Mouse (Mus musculus): ENCODE results near the gene Pla2g16. TPM values are rescaled to one million over a fixed set of nuclear protein-coding genes. Genes with fewer than 3 reads are reported as not detected.

Pla2g16 gene
- polyA plus RNA-seq, 1 experiment from 2014 or later, result 7.6 TPM

GRCm38 (mm10) chr19:7606801-7607689 lies 49.8 kb downstream of the Pla2g16 start, which contains the start of gene Lgals12:
TSS of gene Lgals12 (minus strand) at chr19:7607193.
- Histone ChIP-seq H3K36me3 (ENCODE audit: control insufficient read depth, insufficient read depth, low read length) (no peaks in the 10 kb centered on the region), H3K27me3 (ENCODE audit: control insufficient read depth, insufficient read depth, low read length) (no peaks in the 10 kb centered on the region), H3K27ac (replicated peaks; ENCODE audit: low read depth, low read length) (peak within 1 kb of the TSS; percentile 38), H3K9me3 (ENCODE audit: control insufficient read depth, low read length) (no peaks in the 10 kb centered on the region; the same call in 1 of the 2 replicates), H3K4me2 (ENCODE audit: low read depth, severe bottlenecking) (peak within 1 kb of the TSS; percentile 62), H3K4me3 (ENCODE audit: low read depth, low read length) (peak within 1 kb of the TSS; percentile 21), H3K9ac (ENCODE audit: low read length) (no peak within 1 kb of the TSS; the same call in 1 of the 2 replicates), H3K4me1 (ENCODE audit: control insufficient read depth, insufficient read depth, low read length) (peaks cover 8% of the 10 kb centered on the region)
- ATAC-seq (ENCODE audit: insufficient number of reproducible peaks, low FRiP score, low TSS enrichment, low read depth), result peak; percentile 53
- WGBS, result 6% methylated on average over 15 of the region's 15 CpGs
- DNase-seq (ENCODE audit: low spot score), result peak; percentile 77

- H3K4me2 ChIP-seq (ENCODE audit: low read depth, severe bottlenecking), result no peak overlapping the region
- H3K9ac ChIP-seq (ENCODE audit: low read length), result no peak overlapping the region
- 0 out of 2 replicates have a peak, but pooled peaks cover 3% of the 10 kb centered on the region for H3K27me3 ChIP-seq (ENCODE audit: control insufficient read depth, insufficient read depth, low read length)
- 78% methylated on average over 7 of the region's 7 CpGs for WGBS
- DNase-seq (ENCODE audit: low spot score) (no peak), ATAC-seq (ENCODE audit: insufficient number of reproducible peaks, low FRiP score, low TSS enrichment, low read depth) (no peak)
- no peaks in the 10 kb centered on the region for H3K9me3 ChIP-seq (ENCODE audit: control insufficient read depth, low read length)
- H3K4me3 ChIP-seq (ENCODE audit: low read depth, low read length), result no peak overlapping the region
- H3K27ac ChIP-seq (replicated peaks; ENCODE audit: low read depth, low read length), result peak overlapping the region; percentile 38
- no peaks in the 10 kb centered on the region for H3K36me3 ChIP-seq (ENCODE audit: control insufficient read depth, insufficient read depth, low read length)
- peaks cover 11% of the 10 kb centered on the region for H3K4me1 ChIP-seq (ENCODE audit: control insufficient read depth, insufficient read depth, low read length)
These were observed 50.5 kb downstream of the Pla2g16 start for GRCm38 (mm10) chr19:7607690-7608201.

GRCm38 (mm10) chr19:7611942-7612757 lies 54.9 kb downstream of the Pla2g16 start, which contains the start of gene Hrasls5:
TSS of gene Hrasls5 (plus strand) at chr19:7612541.
- ATAC-seq (ENCODE audit: insufficient number of reproducible peaks, low FRiP score, low TSS enrichment, low read depth) (peak; percentile 73), DNase-seq (ENCODE audit: low spot score) (peak; percentile 55)
- Histone ChIP-seq H3K9ac (ENCODE audit: low read length) (peak within 1 kb of the TSS; percentile 50; the same call in 1 of the 2 replicates), H3K36me3 (ENCODE audit: control insufficient read depth, insufficient read depth, low read length) (no peaks in the 10 kb centered on the region), H3K4me3 (ENCODE audit: low read depth, low read length) (peak within 1 kb of the TSS; percentile 34), H3K27me3 (ENCODE audit: control insufficient read depth, insufficient read depth, low read length) (0 out of 2 replicates have a peak, but pooled peaks cover 3% of the 10 kb centered on the region), H3K4me1 (ENCODE audit: control insufficient read depth, insufficient read depth, low read length) (peaks cover 5% of the 10 kb centered on the region), H3K9me3 (ENCODE audit: control insufficient read depth, low read length) (no peaks in the 10 kb centered on the region), H3K4me2 (ENCODE audit: low read depth, severe bottlenecking) (peak within 1 kb of the TSS; percentile 77), H3K27ac (replicated peaks; ENCODE audit: low read depth, low read length) (no peak within 1 kb of the TSS)
- WGBS, result 4% methylated on average over 54 of the region's 54 CpGs

GRCm38 (mm10) chr19:7613151-7613550 lies 55.9 kb downstream of the Pla2g16 start:
- ATAC-seq (ENCODE audit: insufficient number of reproducible peaks, low FRiP score, low TSS enrichment, low read depth), result no peak
- Histone ChIP-seq H3K27ac (replicated peaks; ENCODE audit: low read depth, low read length) (no peak overlapping the region), H3K27me3 (ENCODE audit: control insufficient read depth, insufficient read depth, low read length) (0 out of 2 replicates have a peak, but pooled peaks cover 3% of the 10 kb centered on the region), H3K4me1 (ENCODE audit: control insufficient read depth, insufficient read depth, low read length) (peaks cover 3% of the 10 kb centered on the region; the same call in 1 of the 2 replicates), H3K36me3 (ENCODE audit: control insufficient read depth, insufficient read depth, low read length) (no peaks in the 10 kb centered on the region), H3K4me3 (ENCODE audit: low read depth, low read length) (no peak overlapping the region), H3K4me2 (ENCODE audit: low read depth, severe bottlenecking) (no peak overlapping the region), H3K9ac (ENCODE audit: low read length) (no peak overlapping the region), H3K9me3 (ENCODE audit: control insufficient read depth, low read length) (no peaks in the 10 kb centered on the region)
- 79% methylated on average over 7 of the region's 7 CpGs for WGBS
- no peak for DNase-seq (ENCODE audit: low spot score)

GRCm38 (mm10) chr19:7616231-7616930 lies 59.1 kb downstream of the Pla2g16 start:
- peaks cover 3% of the 10 kb centered on the region; the same call in 1 of the 2 replicates for H3K4me1 ChIP-seq (ENCODE audit: control insufficient read depth, insufficient read depth, low read length)
- H3K4me2 ChIP-seq (ENCODE audit: low read depth, severe bottlenecking), result no peak overlapping the region
- WGBS, result 83% methylated on average over 5 of the region's 5 CpGs
- no peak for DNase-seq (ENCODE audit: low spot score)
- no peak overlapping the region for H3K9ac ChIP-seq (ENCODE audit: low read length)
- no peaks in the 10 kb centered on the region for H3K9me3 ChIP-seq (ENCODE audit: control insufficient read depth, low read length)
- H3K27me3 ChIP-seq (ENCODE audit: control insufficient read depth, insufficient read depth, low read length), result 0 out of 2 replicates have a peak, but pooled peaks cover 3% of the 10 kb centered on the region
- no peak overlapping the region for H3K27ac ChIP-seq (replicated peaks; ENCODE audit: low read depth, low read length)
- ATAC-seq (ENCODE audit: insufficient number of reproducible peaks, low FRiP score, low TSS enrichment, low read depth), result no peak
- H3K36me3 ChIP-seq (ENCODE audit: control insufficient read depth, insufficient read depth, low read length), result no peaks in the 10 kb centered on the region
- H3K4me3 ChIP-seq (ENCODE audit: low read depth, low read length), result no peak overlapping the region

GRCm38 (mm10) chr19:7617085-7617484 lies 59.8 kb downstream of the Pla2g16 start:
- H3K4me2 ChIP-seq (ENCODE audit: low read depth, severe bottlenecking), result no peak overlapping the region
- DNase-seq (ENCODE audit: low spot score), result no peak
- H3K9ac ChIP-seq (ENCODE audit: low read length), result no peak overlapping the region
- ATAC-seq (ENCODE audit: insufficient number of reproducible peaks, low FRiP score, low TSS enrichment, low read depth), result no peak
- H3K27me3 ChIP-seq (ENCODE audit: control insufficient read depth, insufficient read depth, low read length), result 0 out of 2 replicates have a peak, but pooled peaks cover 3% of the 10 kb centered on the region
- 57% methylated on average over 3 of the region's 3 CpGs for WGBS
- peaks cover 3% of the 10 kb centered on the region; the same call in 1 of the 2 replicates for H3K4me1 ChIP-seq (ENCODE audit: control insufficient read depth, insufficient read depth, low read length)
- H3K27ac ChIP-seq (replicated peaks; ENCODE audit: low read depth, low read length), result no peak overlapping the region
- H3K9me3 ChIP-seq (ENCODE audit: control insufficient read depth, low read length), result no peaks in the 10 kb centered on the region
- H3K4me3 ChIP-seq (ENCODE audit: low read depth, low read length), result no peak overlapping the region
- H3K36me3 ChIP-seq (ENCODE audit: control insufficient read depth, insufficient read depth, low read length), result no peaks in the 10 kb centered on the region

GRCm38 (mm10) chr19:7617696-7618095 lies 60.4 kb downstream of the Pla2g16 start:
- peak; percentile 82 for DNase-seq (ENCODE audit: low spot score)

More at GRCm38 (mm10) chr19:7617696-7618095, 60.4 kb downstream of the Pla2g16 start:
- Histone ChIP-seq H3K4me1 (ENCODE audit: control insufficient read depth, insufficient read depth, low read length) (no peaks in the 10 kb centered on the region), H3K36me3 (ENCODE audit: control insufficient read depth, insufficient read depth, low read length) (no peaks in the 10 kb centered on the region), H3K4me2 (ENCODE audit: low read depth, severe bottlenecking) (no peak overlapping the region), H3K9me3 (ENCODE audit: control insufficient read depth, low read length) (no peaks in the 10 kb centered on the region), H3K27me3 (ENCODE audit: control insufficient read depth, insufficient read depth, low read length) (no peaks in the 10 kb centered on the region), H3K27ac (replicated peaks; ENCODE audit: low read depth, low read length) (no peak overlapping the region), H3K9ac (ENCODE audit: low read length) (no peak overlapping the region), H3K4me3 (ENCODE audit: low read depth, low read length) (no peak overlapping the region)
- WGBS, result 45% methylated on average over 7 of the region's 7 CpGs
- ATAC-seq (ENCODE audit: insufficient number of reproducible peaks, low FRiP score, low TSS enrichment, low read depth), result no peak

All from limb, embryonic 11.5 days (tissue).